Mouse (Mus musculus) cerebellum, adult 2 months (tissue): ENCODE measurements around the gene Qpct. TPM values are rescaled to one million over a fixed set of nuclear protein-coding genes. Genes with fewer than 3 reads are reported as not detected.
A peak's percentile ranks its signal among the peaks of the same experiment; 100 is the strongest.

Experiments
- DNase-seq, 2 experiments: peaks; one replicate each; pipeline ENCODE4 v3.0.0; 2021
- H3K27ac ChIP-seq: fragments of 200-500 bp; 2 replicates; pipeline ENCODE4 v1.5.1; 2012; ENCODE audit warnings: low read length, control low read depth, inconsistent platforms; ENCODE audit not compliant: insufficient read depth
- H3K27me3 ChIP-seq: fragments of 200-500 bp; 2 replicates; pipeline ENCODE4 v1.6.1; 2012; ENCODE audit warnings: inconsistent platforms, mild to moderate bottlenecking, low read length, moderate library complexity; ENCODE audit not compliant: control insufficient read depth, insufficient read depth
- H3K4me1 ChIP-seq: fragments of 200-500 bp; 2 replicates; pipeline ENCODE4 v1.6.1; 2011; ENCODE audit warnings: low read length; ENCODE audit not compliant: control insufficient read depth, insufficient read depth
- H3K4me3 ChIP-seq: fragments of 200-500 bp; replicated peaks from 2 replicates; pipeline ENCODE3; 2011; ENCODE audit warnings: mild to moderate bottlenecking, low read depth, low read length, control low read depth; ENCODE audit not compliant: insufficient read depth
- CTCF ChIP-seq: fragments of 200-500 bp; IDR thresholded peaks from 2 replicates; pipeline ENCODE4 v1.5.1; 2011; ENCODE audit warnings: low read depth, mild to moderate bottlenecking, control low read depth, low read length, moderate library complexity, borderline replicate concordance; ENCODE audit not compliant: insufficient read depth
- POLR2A ChIP-seq: fragments of 200-500 bp; IDR thresholded peaks from 2 replicates; pipeline ENCODE4 v1.6.1; 2011; ENCODE audit warnings: low read length, control low read depth, borderline replicate concordance; ENCODE audit not compliant: insufficient read depth
- WGBS: fragments of 180-500 bp; shearing (Covaris S2); methylation state at CpG from one replicate; pipeline ENCODE4 v1.1.7; 2018; 5-methylcytosine and 5-hydroxymethylcytosine counted together
- polyA plus RNA-seq: library from polyadenylated mRNA; depleted of rRNA; stranded (reverse); fragments of >200 nt; gene quantifications from 2 replicates; pipeline ENCODE4 v1.2.3, GENCODE M21; 2012

Gene Qpct
- polyA plus RNA-seq, 1 experiment: 10.1 TPM

DNA sequence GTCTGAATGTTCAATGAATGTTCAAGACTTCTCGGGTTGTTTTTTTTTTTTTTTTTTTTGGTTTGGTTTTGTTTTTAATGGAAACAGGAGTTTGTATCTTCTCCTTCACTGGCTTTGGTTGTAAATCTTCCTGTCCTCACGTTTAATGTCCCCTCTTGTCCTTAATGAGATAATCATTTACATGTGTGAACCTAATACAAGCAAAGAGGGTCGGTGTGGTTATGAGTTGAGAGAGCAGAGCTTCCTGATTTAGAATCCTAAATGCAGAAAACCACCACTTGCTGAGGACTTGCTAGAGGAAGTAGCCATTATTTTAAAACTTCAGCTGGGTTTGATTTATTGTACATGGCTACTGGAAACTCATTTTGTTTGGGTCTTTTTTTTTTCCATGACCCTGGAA lies 29.0 kb upstream of the Qpct start:
- WGBS: 81% methylated on average over 3 of the region's 3 CpGs
- TF ChIP-seq CTCF (no peak), POLR2A (no peak)
- no peaks in the 10 kb centered on the region; the same call in 1 of the 2 replicates for H3K27me3 ChIP-seq
- DNase-seq: no peak
- H3K4me1 ChIP-seq: no peaks in the 10 kb centered on the region
- no peak overlapping the region for H3K4me3 ChIP-seq
- no peak overlapping the region for H3K27ac ChIP-seq

- Histone ChIP-seq H3K27ac (no peak overlapping the region), H3K4me3 (no peak overlapping the region), H3K4me1 (no peaks in the 10 kb centered on the region), H3K27me3 (no peaks in the 10 kb centered on the region; the same call in 1 of the 2 replicates)
- TF ChIP-seq CTCF (no peak), POLR2A (no peak)
- 82% methylated on average over 4 of the region's 4 CpGs for WGBS
- no peak for DNase-seq
Observed at GRCm38 (mm10) chr17:79024544-79024943, 27.2 kb upstream of the Qpct start.

DNA sequence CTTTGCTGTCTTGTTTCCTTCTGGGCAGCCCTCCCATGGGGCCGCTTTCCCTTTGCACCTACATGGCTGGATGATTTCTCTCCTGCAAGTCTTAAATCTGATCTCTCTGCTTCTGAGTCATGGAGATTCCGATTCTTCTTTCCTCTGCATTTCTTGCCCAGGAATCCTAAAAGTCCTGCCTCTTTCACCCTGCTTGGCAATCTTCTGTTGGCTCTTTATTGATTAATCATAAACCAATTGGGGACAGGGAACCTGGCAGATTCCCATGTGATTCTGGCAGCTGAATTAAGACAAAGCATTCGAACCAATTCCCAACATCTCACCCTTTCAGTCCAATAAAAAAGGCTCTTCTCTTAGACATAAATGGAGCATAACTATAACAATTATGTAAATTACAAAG lies 22.5 kb upstream of the Qpct start:
- H3K4me3 ChIP-seq: no peak overlapping the region
- DNase-seq: no peak
- H3K27me3 ChIP-seq: no peaks in the 10 kb centered on the region
- 86% methylated on average over 3 of the region's 3 CpGs for WGBS
- H3K27ac ChIP-seq: no peak overlapping the region
- H3K4me1 ChIP-seq: no peaks in the 10 kb centered on the region
- TF ChIP-seq POLR2A: no peak
- no peak for TF ChIP-seq CTCF

DNA sequence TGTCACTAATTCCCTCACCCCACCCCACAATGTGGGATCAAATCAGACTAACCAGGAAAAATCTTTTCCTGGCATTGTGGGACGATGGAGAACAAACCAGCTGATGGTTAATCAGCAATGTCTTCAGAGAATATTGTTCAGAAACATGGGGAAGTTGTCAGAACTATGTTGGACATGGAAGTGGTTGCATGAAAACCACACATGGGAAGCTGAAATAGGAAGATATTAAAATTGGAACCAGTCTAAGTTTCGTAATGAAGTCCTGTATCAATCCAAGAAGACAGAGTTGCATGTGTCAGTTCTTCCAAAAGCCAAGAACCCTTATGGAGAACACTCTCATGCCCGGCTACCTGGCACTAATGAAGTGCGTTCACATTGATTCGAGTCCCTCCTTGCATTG lies 20.1 kb upstream of the Qpct start:
- H3K27ac ChIP-seq: no peak overlapping the region
- H3K4me1 ChIP-seq: no peaks in the 10 kb centered on the region
- WGBS: 77% methylated on average over 5 of the region's 5 CpGs
- TF ChIP-seq POLR2A: no peak
- DNase-seq: no peak
- H3K4me3 ChIP-seq: no peak overlapping the region
- H3K27me3 ChIP-seq: no peaks in the 10 kb centered on the region

DNA sequence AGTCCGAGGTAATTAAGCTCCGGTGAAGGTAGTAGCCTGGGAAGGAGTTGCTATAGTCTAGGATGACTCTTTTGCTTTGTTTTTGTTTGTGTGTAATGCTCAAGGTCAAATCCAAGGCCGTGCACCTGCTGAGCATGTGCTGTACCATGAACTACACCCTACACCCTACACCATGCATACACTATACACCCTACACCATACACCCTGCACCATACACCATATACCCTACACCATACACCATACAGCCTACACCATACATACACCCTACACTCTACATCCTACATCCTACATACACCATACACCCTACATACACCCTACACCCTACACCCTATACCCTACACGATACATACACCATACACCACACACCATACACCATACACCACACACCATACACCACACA lies 18.9 kb upstream of the Qpct start:
- WGBS: 76% methylated on average over 4 of the region's 4 CpGs
- TF ChIP-seq POLR2A (no peak), CTCF (no peak)
- DNase-seq: no peak
- Histone ChIP-seq H3K27me3 (no peaks in the 10 kb centered on the region), H3K4me1 (no peaks in the 10 kb centered on the region), H3K27ac (no peak overlapping the region), H3K4me3 (no peak overlapping the region)

DNA sequence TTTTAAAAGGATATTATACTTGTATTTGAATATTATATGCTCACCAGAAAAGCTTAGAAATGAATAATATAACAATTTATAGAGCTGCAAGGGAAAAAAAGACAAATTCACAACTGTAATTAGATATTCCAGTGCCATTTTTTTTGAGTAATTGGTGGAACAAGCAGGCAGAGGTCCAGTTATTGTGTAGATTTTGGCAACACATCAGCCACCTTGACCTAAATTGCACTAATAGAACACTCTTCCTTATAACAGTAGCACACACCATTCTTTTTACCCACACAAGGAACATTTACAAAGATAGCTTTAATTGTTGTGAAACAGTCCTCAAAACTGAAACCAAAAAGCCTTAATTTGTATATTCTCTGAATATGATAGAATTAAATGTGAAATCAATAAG lies 12.0 kb upstream of the Qpct start:
- TF ChIP-seq POLR2A: no peak
- no peak for TF ChIP-seq CTCF
- H3K27me3 ChIP-seq: no peaks in the 10 kb centered on the region
- H3K4me1 ChIP-seq: no peaks in the 10 kb centered on the region
- no peak overlapping the region for H3K27ac ChIP-seq
- DNase-seq: no peak
- no peak overlapping the region for H3K4me3 ChIP-seq

DNA sequence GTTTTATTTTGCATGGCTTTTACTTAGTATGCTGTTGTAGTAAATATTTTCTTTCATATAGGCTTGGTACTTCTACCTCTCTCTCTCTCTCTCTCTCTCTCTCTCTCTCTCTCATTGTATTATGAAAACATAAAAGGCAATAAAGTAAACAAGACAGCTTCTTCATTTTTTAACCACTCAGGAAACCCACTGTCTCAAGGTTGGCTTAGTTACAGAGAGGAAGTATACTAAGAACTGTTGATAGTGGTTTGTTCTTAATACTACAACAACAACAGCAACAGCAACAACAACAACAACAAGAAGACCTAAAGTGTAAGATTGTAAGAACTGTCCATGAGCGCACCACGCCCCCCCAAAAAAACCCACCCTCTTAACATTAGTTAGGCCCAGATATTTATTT lies 8.0 kb upstream of the Qpct start:
- H3K4me1 ChIP-seq: no peaks in the 10 kb centered on the region
- no peak for DNase-seq
- H3K27me3 ChIP-seq: no peaks in the 10 kb centered on the region
- no peak for TF ChIP-seq CTCF
- TF ChIP-seq POLR2A: no peak
- H3K27ac ChIP-seq: no peak overlapping the region
- WGBS: 100% methylated on average over 2 of the region's 2 CpGs
- H3K4me3 ChIP-seq: no peak overlapping the region

- WGBS: under 1% methylated on average over 45 of the region's 45 CpGs
- no peaks in the 10 kb centered on the region for H3K4me1 ChIP-seq
- peak; percentile 12 to 21 for DNase-seq
- H3K27me3 ChIP-seq: no peaks in the 10 kb centered on the region
- TF ChIP-seq CTCF: no peak
- no peak for TF ChIP-seq POLR2A
- peak overlapping the region; percentile 46 for H3K4me3 ChIP-seq
- H3K27ac ChIP-seq: no peak overlapping the region
Observed at GRCm38 (mm10) chr17:79052088-79052812, 544 bp downstream of the Qpct start.
